Comparison of ENCODE assay signal across 8 mouse cellular contexts in the genomic region with DNA sequence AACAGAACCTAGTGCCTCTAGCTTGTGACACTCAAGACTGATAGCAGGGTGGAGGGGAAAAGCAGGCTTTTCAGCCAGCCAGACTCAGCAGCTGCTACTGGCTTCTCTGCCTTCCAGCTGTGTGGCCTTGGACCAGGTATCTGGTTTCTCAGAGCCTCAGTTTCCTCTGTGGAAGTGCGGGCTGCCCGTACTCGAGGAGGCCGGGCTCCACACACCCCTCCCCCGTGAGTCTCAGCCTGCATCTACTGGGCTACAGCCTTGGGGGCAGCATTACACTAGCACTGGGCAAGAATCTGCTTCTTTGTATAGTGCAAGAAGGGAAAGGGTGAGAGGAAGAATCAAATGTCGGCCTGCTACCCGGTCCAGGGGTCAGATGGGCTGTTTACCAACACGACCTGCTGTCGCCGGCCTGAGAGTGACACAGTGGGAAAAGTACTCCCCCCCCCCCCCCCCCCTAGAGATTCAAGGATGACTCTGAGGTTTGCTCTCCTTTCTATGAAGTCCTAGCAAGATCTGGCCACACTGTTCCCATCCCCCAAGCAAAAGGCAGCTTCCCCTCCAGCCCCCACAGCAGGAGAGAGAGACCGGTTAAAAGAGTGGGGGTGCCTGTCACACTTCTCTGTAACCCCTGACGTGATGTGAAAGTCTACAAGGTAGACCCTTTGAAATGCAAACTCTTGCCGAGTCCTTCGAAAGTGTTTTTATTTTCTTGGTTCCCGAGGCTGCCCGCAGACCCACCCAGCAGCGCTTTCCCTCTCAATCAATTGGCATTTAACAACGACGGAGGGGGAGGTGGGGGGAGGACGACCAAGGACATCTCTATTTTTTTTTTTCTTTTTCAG. TPM values are rescaled to one million over a fixed set of nuclear protein-coding genes. Genes with fewer than 3 reads are reported as not detected.
A peak's percentile ranks its signal among the peaks of the same experiment; 100 is the strongest.
DNase-seq lines count a peak whose midpoint lies in the region; ATAC-seq and TF ChIP-seq lines count a peak whose summit lies in the region.

No protein-coding gene starts in this region.

- H3K4me3 ChIP-seq in heart, adult 2 months: no peak overlapping the region
- H3K4me3 ChIP-seq in MEL (ENCODE audit: control insufficient read depth in 1 of 2, insufficient read depth in 1 of 2, low read depth in 2 of 2, low read length in 2 of 2): no peak overlapping the region
- 0 out of 2 replicates have a peak overlapping the region, but pooled peaks have one; percentile 9 for H3K4me3 ChIP-seq in embryonic facial prominence, embryonic 12.5 days
- H3K4me3 ChIP-seq in hindbrain, embryonic 15.5 days: no peak overlapping the region
- no peak overlapping the region for H3K4me3 ChIP-seq in liver, embryonic 16.5 days (ENCODE audit: low read depth, low read length)
- H3K4me3 ChIP-seq in stomach, postnatal 0 days (ENCODE audit: low read depth, low read length): no peak overlapping the region

- peaks cover 6% of the 10 kb centered on the region; the same call in 1 of the 2 replicates for H3K79me2 ChIP-seq in heart, adult 2 months (replicated peaks; ENCODE audit: control insufficient read depth, insufficient read depth, low read length)
- H3K79me2 ChIP-seq in MEL (ENCODE audit: control insufficient read depth, insufficient read depth, low read length, poor library complexity): peaks cover 50% of the 10 kb centered on the region

- peak; percentile 68 for ATAC-seq in embryonic facial prominence, embryonic 12.5 days (ENCODE audit: insufficient number of reproducible peaks, insufficient read depth, low FRiP score, low TSS enrichment)
- peak; percentile 47 for ATAC-seq in hindbrain, embryonic 15.5 days (ENCODE audit: low FRiP score, low read depth)
- ATAC-seq in liver, embryonic 16.5 days (ENCODE audit: low read depth): no peak
- ATAC-seq in stomach, postnatal 0 days (ENCODE audit: low FRiP score, low TSS enrichment): no peak

- intact Hi-C loops in heart, adult 2 months (cut with DNase I): loop anchor here (5.0 kb wide), 1 partner anchor 37 kb away; no protein-coding TSS in a partner anchor

- no peak for TF ChIP-seq EP300 in heart, adult 2 months (IDR thresholded peaks at IDR 0.05; ENCODE audit: insufficient read depth, low read depth, low read length)
- no peak for TF ChIP-seq EP300 in MEL (IDR thresholded peaks at IDR 0.05; ENCODE audit: low read depth in 1 of 2, low read length in 2 of 2)
- TF ChIP-seq EP300 in stomach, postnatal 0 days (optimal IDR thresholded peaks at IDR 0.05): no peak

- peak in 1 of 2 experiments; percentile 63 for DNase-seq in heart, adult 2 months
- DNase-seq in heart, postnatal 4 days: no peak
- peak; percentile 24 for DNase-seq in MEL (ENCODE audit: low read depth, low spot score)
- DNase-seq in stomach, postnatal 0 days (ENCODE audit: low spot score): no peak
- no peak for DNase-seq in urinary bladder, adult 18-20 months (ENCODE audit: low spot score in 2 of 2)

- H3K9ac ChIP-seq in heart, adult 2 months (ENCODE audit: low read depth, low read length): peak overlapping the region; percentile 26
- no peak overlapping the region; the same call in 1 of the 2 replicates for H3K9ac ChIP-seq in MEL (ENCODE audit: control insufficient read depth, low read depth, low read length, poor library complexity, severe bottlenecking)
- peak overlapping the region; percentile 34 for H3K9ac ChIP-seq in embryonic facial prominence, embryonic 12.5 days
- H3K9ac ChIP-seq in hindbrain, embryonic 15.5 days: peak overlapping the region; percentile 32; the same call in 1 of the 2 replicates
- peak overlapping the region; percentile 51 for H3K9ac ChIP-seq in liver, embryonic 16.5 days (ENCODE audit: low read depth, low read length)
- no peak overlapping the region for H3K9ac ChIP-seq in stomach, postnatal 0 days (ENCODE audit: low read length)

- 25% methylated on average over 20 of the region's 20 CpGs for WGBS in heart, adult 2 months
- 1% methylated on average over 20 of the region's 20 CpGs for WGBS in embryonic facial prominence, embryonic 12.5 days
- WGBS in hindbrain, embryonic 15.5 days: 5% methylated on average over 20 of the region's 20 CpGs
- WGBS in liver, embryonic 16.5 days (ENCODE audit: insufficient replicate concordance): 15% methylated on average over 20 of the region's 20 CpGs
- 23% methylated on average over 20 of the region's 20 CpGs for WGBS in stomach, postnatal 0 days

- no peaks in the 10 kb centered on the region for H3K27me3 ChIP-seq in heart, adult 2 months (ENCODE audit: control insufficient read depth, insufficient read depth, low read length)
- H3K27me3 ChIP-seq in MEL (ENCODE audit: control insufficient read depth in 1 of 2, insufficient read depth in 2 of 2, low read length in 2 of 2): no peaks in the 10 kb centered on the region
- H3K27me3 ChIP-seq in embryonic facial prominence, embryonic 12.5 days: no peaks in the 10 kb centered on the region
- H3K27me3 ChIP-seq in hindbrain, embryonic 15.5 days: no peaks in the 10 kb centered on the region
- H3K27me3 ChIP-seq in liver, embryonic 16.5 days (ENCODE audit: control insufficient read depth, insufficient read depth, low read depth, low read length): peaks cover 6% of the 10 kb centered on the region; the same call in 1 of the 2 replicates
- H3K27me3 ChIP-seq in stomach, postnatal 0 days (ENCODE audit: control insufficient read depth, insufficient read depth, low read length): no peaks in the 10 kb centered on the region

- H3K27ac ChIP-seq in heart, adult 2 months: peak overlapping the region; percentile 97
- no peak overlapping the region for H3K27ac ChIP-seq in MEL (ENCODE audit: control insufficient read depth, low read depth, low read length)
- peak overlapping the region; percentile 91 for H3K27ac ChIP-seq in embryonic facial prominence, embryonic 12.5 days
- H3K27ac ChIP-seq in hindbrain, embryonic 15.5 days (replicated peaks): peak overlapping the region; percentile 72
- peak overlapping the region; percentile 78 for H3K27ac ChIP-seq in liver, embryonic 16.5 days (ENCODE audit: low read length)
- peak overlapping the region; percentile 70 for H3K27ac ChIP-seq in stomach, postnatal 0 days (replicated peaks)

- H3K4me2 ChIP-seq in embryonic facial prominence, embryonic 12.5 days (replicated peaks): peak overlapping the region; percentile 44
- H3K4me2 ChIP-seq in hindbrain, embryonic 15.5 days: peak overlapping the region; percentile 32
- H3K4me2 ChIP-seq in liver, embryonic 16.5 days (ENCODE audit: low read depth, low read length): peak overlapping the region; percentile 27
- no peak overlapping the region for H3K4me2 ChIP-seq in stomach, postnatal 0 days (replicated peaks; ENCODE audit: low read depth)

- TF ChIP-seq CTCF in heart, adult 2 months (IDR thresholded peaks at IDR 0.05): no peak
- no peak for TF ChIP-seq CTCF in MEL (IDR thresholded peaks at IDR 0.05 in 2 of 3, conservative IDR thresholded peaks at IDR 0.05 in 1 of 3; ENCODE audit: control insufficient read depth in 1 of 3, insufficient read depth in 1 of 3, low read depth in 2 of 3, low read length in 3 of 3, poor library complexity in 1 of 3, severe bottlenecking in 1 of 3)
- TF ChIP-seq CTCF in stomach, postnatal 0 days (IDR thresholded peaks at IDR 0.05; ENCODE audit: low read depth): peak; percentile 33

- H3K36me3 ChIP-seq in heart, adult 2 months (ENCODE audit: control insufficient read depth, insufficient read depth, low read length): peaks cover 19% of the 10 kb centered on the region
- H3K36me3 ChIP-seq in MEL (ENCODE audit: control insufficient read depth in 1 of 2, insufficient read depth in 2 of 2, low read length in 2 of 2): peaks cover 0 to 22% of the 10 kb centered on the region in 2 experiments; a peak in 2 of 4 replicates
- H3K36me3 ChIP-seq in embryonic facial prominence, embryonic 12.5 days: no peaks in the 10 kb centered on the region
- H3K36me3 ChIP-seq in hindbrain, embryonic 15.5 days: no peaks in the 10 kb centered on the region
- H3K36me3 ChIP-seq in liver, embryonic 16.5 days (ENCODE audit: control insufficient read depth, insufficient read depth): no peaks in the 10 kb centered on the region
- no peaks in the 10 kb centered on the region for H3K36me3 ChIP-seq in stomach, postnatal 0 days (ENCODE audit: control insufficient read depth, insufficient read depth, low read length)

- no peaks in the 10 kb centered on the region for H3K9me3 ChIP-seq in MEL (replicated peaks; ENCODE audit: insufficient read depth, low read length)
- H3K9me3 ChIP-seq in embryonic facial prominence, embryonic 12.5 days: no peaks in the 10 kb centered on the region
- H3K9me3 ChIP-seq in hindbrain, embryonic 15.5 days: no peaks in the 10 kb centered on the region
- H3K9me3 ChIP-seq in liver, embryonic 16.5 days (replicated peaks; ENCODE audit: control insufficient read depth, low read length): no peaks in the 10 kb centered on the region
- H3K9me3 ChIP-seq in stomach, postnatal 0 days (ENCODE audit: control insufficient read depth, low read length): no peaks in the 10 kb centered on the region

- TF ChIP-seq POLR2A in heart, adult 2 months (IDR thresholded peaks at IDR 0.05; ENCODE audit: insufficient read depth, low read depth, low read length): no peak
- no peak for TF ChIP-seq POLR2A in MEL (IDR thresholded peaks at IDR 0.05; ENCODE audit: control insufficient read depth in 1 of 2, insufficient read depth in 1 of 2, low read depth in 1 of 2, low read length in 2 of 2, poor library complexity in 1 of 2)

- H3K4me1 ChIP-seq in heart, adult 2 months (ENCODE audit: control insufficient read depth, insufficient read depth, low read length): peaks cover 45% of the 10 kb centered on the region
- H3K4me1 ChIP-seq in MEL (ENCODE audit: control insufficient read depth in 1 of 2, insufficient read depth in 2 of 2, low read length in 2 of 2): peaks cover 14 to 24% of the 10 kb centered on the region in 2 experiments
- peaks cover 67% of the 10 kb centered on the region for H3K4me1 ChIP-seq in embryonic facial prominence, embryonic 12.5 days
- peaks cover 82% of the 10 kb centered on the region for H3K4me1 ChIP-seq in hindbrain, embryonic 15.5 days (replicated peaks)
- H3K4me1 ChIP-seq in liver, embryonic 16.5 days (ENCODE audit: control insufficient read depth, low read depth, low read length): peaks cover 74% of the 10 kb centered on the region
- H3K4me1 ChIP-seq in stomach, postnatal 0 days (replicated peaks; ENCODE audit: control insufficient read depth, insufficient read depth): peaks cover 26% of the 10 kb centered on the region

- TF ChIP-seq RAD21 in MEL (IDR thresholded peaks at IDR 0.05; ENCODE audit: low read depth, low read length): no peak

RNA-seq across cellular contexts. Expression of a gene that starts 4.6 kb away (rescaled TPM):
- total RNA-seq in heart, adult 2 months (2021): 10 to 100 TPM; 22.0 to 26.9 TPM
- 22.5 and 25.7 TPM in 2 replicates for polyA plus RNA-seq in heart, adult 2 months (2012; rRNA removed)
- total RNA-seq in heart, postnatal 4 days (2021): 10 to 100 TPM; 29.6 to 38.3 TPM
- 7.3 and 7.9 TPM in 2 replicates for total RNA-seq in MEL (2012; rRNA removed)
- polyA plus RNA-seq in MEL (2012; ENCODE audit: insufficient read depth in 1 of 2, insufficient read length in 2 of 2, low read depth in 1 of 2, low replicate concordance in 2 of 2, missing spikeins in 1 of 2): 10 to 100 TPM in 1 of 2 experiments, not detected in 1; 15.4 TPM
- polyA plus RNA-seq in embryonic facial prominence, embryonic 12.5 days (2016; fragmentation: Nextera tagmentation; extraction: Ambion mirVana): 23.6 and 27.0 TPM in 2 replicates
- 16.1 and 17.9 TPM in 2 replicates for polyA plus RNA-seq in hindbrain, embryonic 15.5 days (2015; fragmentation: Nextera tagmentation; extraction: Ambion mirVana)
- 25.1 and 29.4 TPM in 2 replicates for polyA plus RNA-seq in liver, embryonic 16.5 days (2015; fragmentation: Nextera tagmentation; extraction: Ambion mirVana)
- 8.4 and 8.5 TPM in 2 replicates for polyA plus RNA-seq in stomach, postnatal 0 days (2015; fragmentation: Nextera tagmentation; extraction: Ambion mirVana)

RNA-seq across cellular contexts. Expression of a gene that starts 43.4 kb away (rescaled TPM):
- total RNA-seq in heart, adult 2 months (2021): 1 to 10 TPM; 7.7 TPM
- 5.2 and 6.0 TPM in 2 replicates for polyA plus RNA-seq in heart, adult 2 months (2012; rRNA removed)
- total RNA-seq in heart, postnatal 4 days (2021): 10 to 100 TPM; 17.3 to 19.7 TPM
- 24.3 and 26.9 TPM in 2 replicates for total RNA-seq in MEL (2012; rRNA removed)
- 100 to 1,000 TPM in 1 of 2 experiments, 10 to 100 TPM in 1; 27.0 to 330 TPM for polyA plus RNA-seq in MEL (2012; ENCODE audit: insufficient read depth in 1 of 2, insufficient read length in 2 of 2, low read depth in 1 of 2, low replicate concordance in 2 of 2, missing spikeins in 1 of 2)
- polyA plus RNA-seq in embryonic facial prominence, embryonic 12.5 days (2016; fragmentation: Nextera tagmentation; extraction: Ambion mirVana): 75.7 and 79.1 TPM in 2 replicates
- polyA plus RNA-seq in hindbrain, embryonic 15.5 days (2015; fragmentation: Nextera tagmentation; extraction: Ambion mirVana): 84.6 and 88.5 TPM in 2 replicates
- 12.5 and 16.2 TPM in 2 replicates for polyA plus RNA-seq in liver, embryonic 16.5 days (2015; fragmentation: Nextera tagmentation; extraction: Ambion mirVana)
- polyA plus RNA-seq in stomach, postnatal 0 days (2015; fragmentation: Nextera tagmentation; extraction: Ambion mirVana): 39.0 and 39.9 TPM in 2 replicates

RNA-seq across cellular contexts. Expression of a gene that starts 50.0 kb away (rescaled TPM):
- 10 to 100 TPM; 20.3 to 21.3 TPM for total RNA-seq in heart, adult 2 months (2021)
- 9.8 and 15.9 TPM in 2 replicates for polyA plus RNA-seq in heart, adult 2 months (2012; rRNA removed)
- 10 to 100 TPM; 24.5 to 24.7 TPM for total RNA-seq in heart, postnatal 4 days (2021)
- 26.5 and 30.1 TPM in 2 replicates for total RNA-seq in MEL (2012; rRNA removed)
- polyA plus RNA-seq in MEL (2012; ENCODE audit: insufficient read depth in 1 of 2, insufficient read length in 2 of 2, low read depth in 1 of 2, low replicate concordance in 2 of 2, missing spikeins in 1 of 2): 10 to 100 TPM in 1 of 2 experiments, not detected in 1; 31.1 TPM
- polyA plus RNA-seq in embryonic facial prominence, embryonic 12.5 days (2016; fragmentation: Nextera tagmentation; extraction: Ambion mirVana): 43.0 and 43.1 TPM in 2 replicates
- polyA plus RNA-seq in hindbrain, embryonic 15.5 days (2015; fragmentation: Nextera tagmentation; extraction: Ambion mirVana): 36.2 and 38.4 TPM in 2 replicates
- polyA plus RNA-seq in liver, embryonic 16.5 days (2015; fragmentation: Nextera tagmentation; extraction: Ambion mirVana): 11.2 and 12.5 TPM in 2 replicates
- 18.7 and 20.2 TPM in 2 replicates for polyA plus RNA-seq in stomach, postnatal 0 days (2015; fragmentation: Nextera tagmentation; extraction: Ambion mirVana)

Comparison
In these comparisons a context has a peak if more than half of its experiments do, and no peak if none do; other contexts are left out.
1. H3K9ac ChIP-seq: peak in heart, adult 2 months (single experiment), embryonic facial prominence, embryonic 12.5 days (single experiment), hindbrain, embryonic 15.5 days (single experiment) and liver, embryonic 16.5 days (single experiment); none in MEL (single experiment) and stomach, postnatal 0 days (single experiment).
2. ATAC-seq: peak in embryonic facial prominence, embryonic 12.5 days (single experiment) and hindbrain, embryonic 15.5 days (single experiment); none in liver, embryonic 16.5 days (single experiment) and stomach, postnatal 0 days (single experiment).